Mouse (Mus musculus): ENCODE results near the gene Cdk2ap1.

GRCm38 (mm10) chr5:124356695-124357094 lies 6.2 kb downstream of the Cdk2ap1 start:
- TF ChIP-seq CTCF (IDR thresholded peaks at IDR 0.05; ENCODE audit: low read depth) (no peak), EP300 (IDR thresholded peaks at IDR 0.05; ENCODE audit: low read depth) (no peak)

Data from heart, postnatal 0 days (tissue).